In the genomic region with DNA sequence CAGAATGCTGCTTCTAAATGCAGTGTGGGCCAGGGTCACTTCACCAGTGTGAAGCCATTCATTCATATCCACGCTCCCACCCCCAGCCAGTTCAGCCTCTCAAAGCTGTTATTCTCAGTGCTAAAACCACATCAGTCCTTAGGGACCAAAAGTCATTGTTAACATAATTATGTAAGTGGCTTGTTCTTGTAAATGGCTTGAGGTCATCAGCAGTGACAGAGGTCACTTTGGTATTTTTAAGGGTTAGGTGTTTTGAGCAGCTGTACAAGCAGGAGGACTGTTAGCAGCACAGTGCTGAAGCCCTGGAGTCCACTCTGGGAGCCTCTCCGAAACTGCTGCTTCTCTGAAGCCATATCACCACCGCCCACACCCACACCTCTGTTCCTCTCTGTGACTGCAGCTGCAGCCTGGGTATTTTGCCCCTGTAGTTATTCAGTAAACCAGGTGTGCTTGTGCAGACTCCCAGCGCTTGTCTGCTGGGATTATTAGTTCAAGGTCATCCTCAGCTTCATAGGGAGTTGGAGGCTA, we compare ENCODE assay signal across 9 mouse cellular contexts. TPM values are rescaled to one million over a fixed set of nuclear protein-coding genes. Genes with fewer than 3 reads are reported as not detected.
DNase-seq lines count a peak whose midpoint lies in the region; ATAC-seq and TF ChIP-seq lines count a peak whose summit lies in the region.
"Had no signal": no experiment of that assay in that cellular context is flagged by ENCODE, and none has a peak within 500 bp of the region (broad histone marks: within the 10 kb centered on the region; RNA-seq: fewer than 3 reads in every experiment).

No protein-coding gene starts in this region.

- peak overlapping the region; percentile 56 for H3K27ac ChIP-seq in left cerebral cortex, adult 2 months
- H3K27ac ChIP-seq in brown adipose tissue, adult 24 weeks (replicated peaks; ENCODE audit: low read depth, low read length) = peak overlapping the region; percentile 35
- H3K27ac ChIP-seq in kidney, embryonic 15.5 days = peak overlapping the region; percentile 19; the same call in 1 of the 2 replicates
- H3K27ac ChIP-seq: midbrain, embryonic 10.5 days had no signal

- H3K4me1 ChIP-seq in brown adipose tissue, adult 24 weeks (ENCODE audit: control insufficient read depth, insufficient read depth, insufficient read length, low read length) = peaks cover 24% of the 10 kb centered on the region
- peaks cover 28% of the 10 kb centered on the region for H3K4me1 ChIP-seq in kidney, embryonic 15.5 days

- no peak for ATAC-seq in kidney, embryonic 15.5 days (replicated peaks; ENCODE audit: low FRiP score)

- no peak overlapping the region for H3K9ac ChIP-seq in kidney, embryonic 15.5 days

- H3K4me3 ChIP-seq in left cerebral cortex, adult 2 months = no peak overlapping the region
- no peak overlapping the region for H3K4me3 ChIP-seq in brown adipose tissue, adult 24 weeks (ENCODE audit: insufficient read depth, low read depth, low read length)
- H3K4me3 ChIP-seq in kidney, embryonic 15.5 days (replicated peaks) = no peak overlapping the region
- H3K4me3 ChIP-seq: midbrain, embryonic 10.5 days had no signal

- no peak overlapping the region for H3K4me2 ChIP-seq in kidney, embryonic 15.5 days

- no peak for TF ChIP-seq CTCF in left cerebral cortex, adult 2 months (IDR thresholded peaks at IDR 0.05)

- intact Hi-C loops in left cerebral cortex, adult 2 months (cut with DNase I) = no loop called here

- 59% methylated on average over 4 of the region's 4 CpGs for WGBS in kidney, embryonic 15.5 days

- H3K36me3 ChIP-seq in kidney, embryonic 15.5 days = peaks cover 10% of the 10 kb centered on the region

- no peaks in the 10 kb centered on the region for H3K9me3 ChIP-seq in kidney, embryonic 15.5 days (replicated peaks)
- H3K9me3 ChIP-seq: midbrain, embryonic 10.5 days had no signal

- DNase-seq in left cerebral cortex, adult 2 months (ENCODE audit: extremely low spot score in 1 of 2, low spot score in 2 of 2) = no peak
- DNase-seq in left cerebral cortex, adult 18-20 months (ENCODE audit: low spot score in 2 of 2) = no peak
- peak; percentile 26 for DNase-seq in spleen, adult 12 weeks (ENCODE audit: low spot score)
- no peak for DNase-seq in urinary bladder, postnatal 36 days (ENCODE audit: low spot score in 2 of 2)
- DNase-seq in ovary, postnatal 14 days (ENCODE audit: low spot score) = no peak
- DNase-seq in cerebellum, postnatal 4 days (ENCODE audit: low spot score in 2 of 2) = no peak

- H3K27me3 ChIP-seq in kidney, embryonic 15.5 days = no peaks in the 10 kb centered on the region

RNA-seq across cellular contexts. Expression of gene Ptpn1, which starts 27.6 kb away (rescaled TPM):
- 10 to 100 TPM; 52.0 to 69.0 TPM for total RNA-seq in left cerebral cortex, adult 2 months (2021)
- total RNA-seq in left cerebral cortex, adult 18-20 months (2021) = 10 to 100 TPM; 60.8 to 62.7 TPM
- polyA plus RNA-seq in brown adipose tissue, adult 24 weeks (2012; ENCODE audit: insufficient read depth, insufficient read length, missing spikeins) = 7.6 and 16.2 TPM in 2 replicates
- polyA plus RNA-seq in kidney, embryonic 15.5 days (2015; fragmentation: Nextera tagmentation; extraction: Ambion mirVana) = 57.4 and 71.2 TPM in 2 replicates

RNA-seq across cellular contexts. Expression of gene Ripor3, which starts 51.0 kb away (rescaled TPM):
- total RNA-seq in left cerebral cortex, adult 2 months (2021) = under 1 TPM; 0.21 to 0.61 TPM
- total RNA-seq in left cerebral cortex, adult 18-20 months (2021) = under 1 TPM; 0.33 to 0.59 TPM
- polyA plus RNA-seq in brown adipose tissue, adult 24 weeks (2012; ENCODE audit: insufficient read depth, insufficient read length, missing spikeins) = 0.33 TPM in 1 of 2 replicates, not detected in the other
- polyA plus RNA-seq in kidney, embryonic 15.5 days (2015; fragmentation: Nextera tagmentation; extraction: Ambion mirVana) = 1.6 and 1.9 TPM in 2 replicates
